Mouse (Mus musculus): ENCODE results near the gene Ralgapa2. TPM values are rescaled to one million over a fixed set of nuclear protein-coding genes. Genes with fewer than 3 reads are reported as not detected.

Gene Ralgapa2
- total and polyA plus RNA-seq, 2 experiments from 2014 or later: 7.6 to 21.7 TPM

DNA sequence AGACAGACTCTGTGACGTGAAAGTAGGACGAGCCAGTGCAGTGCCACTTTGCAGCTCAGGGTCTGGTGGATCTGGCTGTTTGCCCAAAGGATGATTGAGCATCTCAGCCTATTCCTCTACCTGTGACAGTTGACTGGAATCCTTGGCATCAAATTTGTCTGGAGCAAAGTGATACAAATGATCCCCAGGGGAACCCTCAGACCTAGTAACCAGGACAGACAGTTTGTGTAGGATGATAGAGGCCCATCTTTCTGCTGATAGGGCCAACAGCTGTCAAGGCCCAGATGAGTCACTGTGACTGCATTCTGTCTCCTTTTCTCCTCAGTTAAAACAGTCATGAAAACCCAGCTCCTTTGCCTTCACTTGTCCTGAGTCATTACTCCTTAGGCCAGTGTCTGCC, 41.6 kb upstream of the Ralgapa2 start:
- Histone ChIP-seq H3K4me1 (ENCODE audit: control insufficient read depth, insufficient read depth) (peaks cover 17% of the 10 kb centered on the region), H3K9ac (replicated peaks; ENCODE audit: low read depth, low read length) (no peak overlapping the region), H3K4me2 (ENCODE audit: low read depth, low read length) (no peak overlapping the region), H3K4me3 (ENCODE audit: low read depth, low read length) (no peak overlapping the region), H3K27me3 (ENCODE audit: control insufficient read depth, insufficient read depth, low read length) (no peaks in the 10 kb centered on the region), H3K36me3 (replicated peaks; ENCODE audit: control insufficient read depth, insufficient read depth, low read length) (no peaks in the 10 kb centered on the region), H3K27ac (ENCODE audit: low read depth) (no peak overlapping the region), H3K9me3 (replicated peaks; ENCODE audit: control insufficient read depth, low read length) (no peaks in the 10 kb centered on the region)
- TF ChIP-seq CTCF (IDR thresholded peaks at IDR 0.05; ENCODE audit: low read depth) (no peak), EP300 (IDR thresholded peaks at IDR 0.05; ENCODE audit: low read depth) (no peak)
- no peak for DNase-seq (ENCODE audit: low spot score)
- no peak for ATAC-seq (ENCODE audit: insufficient read depth, low read depth)
- 28% methylated on average over 2 of the region's 2 CpGs for WGBS

DNA sequence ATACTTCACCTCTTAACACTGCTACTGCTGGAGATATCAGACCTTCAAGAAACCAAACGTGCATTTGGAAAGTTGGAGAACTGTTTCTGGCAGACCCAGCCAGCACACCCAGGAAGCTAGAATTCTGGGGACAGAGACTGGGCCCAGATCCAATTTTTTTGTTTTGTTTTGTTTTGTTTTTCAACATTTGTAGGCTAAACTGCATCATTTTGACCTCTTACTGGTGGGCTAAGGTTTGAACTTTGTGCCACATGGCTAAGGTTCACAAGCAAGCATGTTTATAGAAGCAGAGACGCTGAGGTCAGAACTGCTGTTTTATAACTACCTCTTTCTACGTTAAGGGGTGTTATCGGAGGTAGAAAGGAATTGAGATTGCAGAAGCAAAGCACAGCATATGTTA, 39.7 kb upstream of the Ralgapa2 start:
- no peak for DNase-seq (ENCODE audit: low spot score)
- WGBS: 62% methylated on average over 4 of the region's 4 CpGs
- Histone ChIP-seq H3K9me3 (replicated peaks; ENCODE audit: control insufficient read depth, low read length) (no peaks in the 10 kb centered on the region), H3K9ac (replicated peaks; ENCODE audit: low read depth, low read length) (no peak overlapping the region), H3K27me3 (ENCODE audit: control insufficient read depth, insufficient read depth, low read length) (no peaks in the 10 kb centered on the region), H3K27ac (ENCODE audit: low read depth) (no peak overlapping the region), H3K36me3 (replicated peaks; ENCODE audit: control insufficient read depth, insufficient read depth, low read length) (no peaks in the 10 kb centered on the region), H3K4me3 (ENCODE audit: low read depth, low read length) (no peak overlapping the region), H3K4me2 (ENCODE audit: low read depth, low read length) (no peak overlapping the region), H3K4me1 (ENCODE audit: control insufficient read depth, insufficient read depth) (peaks cover 17% of the 10 kb centered on the region)
- no peak for TF ChIP-seq CTCF (IDR thresholded peaks at IDR 0.05; ENCODE audit: low read depth)
- TF ChIP-seq EP300 (IDR thresholded peaks at IDR 0.05; ENCODE audit: low read depth): no peak
- no peak for ATAC-seq (ENCODE audit: insufficient read depth, low read depth)

DNA sequence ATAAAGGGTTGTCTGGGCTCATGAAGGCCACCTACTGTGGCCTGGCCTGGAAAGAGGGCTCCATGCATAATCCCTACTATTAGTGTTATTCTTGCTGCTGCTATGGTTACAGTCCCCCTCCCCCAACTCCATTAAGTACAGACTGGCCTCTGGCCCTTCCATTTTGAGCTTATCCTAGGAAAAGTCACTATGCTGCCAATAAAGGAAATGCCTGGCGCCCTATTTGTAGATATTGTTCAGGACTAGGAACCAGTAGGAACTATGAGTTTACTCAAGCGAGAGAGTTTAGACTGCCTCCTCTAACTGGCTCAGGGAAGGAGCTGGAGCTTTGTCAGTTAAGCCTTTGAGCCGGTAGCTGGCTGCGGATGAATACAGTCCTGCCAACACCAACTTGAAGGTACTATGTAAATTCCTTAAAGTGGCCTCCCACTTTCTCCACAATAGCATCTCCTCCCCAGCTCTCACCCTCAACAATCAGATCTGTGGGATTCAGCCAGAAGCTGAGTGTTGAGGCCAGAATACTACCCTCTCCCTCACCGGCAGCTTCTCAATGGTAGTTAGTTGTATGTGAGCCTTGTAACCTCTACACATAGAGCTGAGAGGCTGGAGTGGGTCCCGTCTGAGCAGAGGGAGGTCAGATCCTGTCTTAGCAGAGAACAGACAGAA, 37.1 kb upstream of the Ralgapa2 start:
- Histone ChIP-seq H3K36me3 (replicated peaks; ENCODE audit: control insufficient read depth, insufficient read depth, low read length) (no peaks in the 10 kb centered on the region), H3K9ac (replicated peaks; ENCODE audit: low read depth, low read length) (no peak overlapping the region), H3K9me3 (replicated peaks; ENCODE audit: control insufficient read depth, low read length) (no peaks in the 10 kb centered on the region), H3K27me3 (ENCODE audit: control insufficient read depth, insufficient read depth, low read length) (no peaks in the 10 kb centered on the region), H3K4me2 (ENCODE audit: low read depth, low read length) (no peak overlapping the region), H3K27ac (ENCODE audit: low read depth) (peak overlapping the region; percentile 67), H3K4me1 (ENCODE audit: control insufficient read depth, insufficient read depth) (peaks cover 13% of the 10 kb centered on the region), H3K4me3 (ENCODE audit: low read depth, low read length) (no peak overlapping the region)
- WGBS: 24% methylated on average over 6 of the region's 6 CpGs
- ATAC-seq (ENCODE audit: insufficient read depth, low read depth): peak; percentile 68
- DNase-seq (ENCODE audit: low spot score): peak; percentile 66
- TF ChIP-seq CTCF (IDR thresholded peaks at IDR 0.05; ENCODE audit: low read depth): no peak
- TF ChIP-seq EP300 (IDR thresholded peaks at IDR 0.05; ENCODE audit: low read depth): no peak

DNA sequence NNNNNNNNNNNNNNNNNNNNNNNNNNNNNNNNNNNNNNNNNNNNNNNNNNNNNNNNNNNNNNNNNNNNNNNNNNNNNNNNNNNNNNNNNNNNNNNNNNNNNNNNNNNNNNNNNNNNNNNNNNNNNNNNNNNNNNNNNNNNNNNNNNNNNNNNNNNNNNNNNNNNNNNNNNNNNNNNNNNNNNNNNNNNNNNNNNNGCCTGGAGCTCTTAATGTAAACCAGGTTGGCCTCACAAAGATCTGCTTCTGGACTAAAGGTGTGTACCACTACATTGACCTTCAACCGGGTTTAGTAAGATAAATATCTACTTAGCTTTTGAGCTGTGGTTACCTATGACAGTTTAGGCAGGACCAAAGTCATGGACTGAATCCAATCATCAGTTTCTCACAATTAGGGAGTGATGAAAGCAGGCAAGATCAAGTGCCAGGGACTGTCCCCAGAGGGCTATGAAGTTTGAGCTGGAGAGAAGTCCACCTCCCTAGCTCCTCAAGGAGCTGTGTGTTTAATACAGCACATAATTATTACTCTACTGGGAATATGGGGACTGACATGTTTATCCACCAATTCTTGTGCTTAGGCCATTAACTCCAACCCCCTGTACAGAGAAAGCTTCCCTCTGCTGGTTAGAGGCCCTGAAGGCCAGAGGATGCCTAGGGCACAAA, 32.1 kb upstream of the Ralgapa2 start:
- H3K27me3 ChIP-seq (ENCODE audit: control insufficient read depth, insufficient read depth, low read length): no peaks in the 10 kb centered on the region
- ATAC-seq (ENCODE audit: insufficient read depth, low read depth): no peak
- no peak for DNase-seq (ENCODE audit: low spot score)
- H3K36me3 ChIP-seq (replicated peaks; ENCODE audit: control insufficient read depth, insufficient read depth, low read length): no peaks in the 10 kb centered on the region
- 58% methylated on average over 1 of the region's 1 CpGs for WGBS
- no peak overlapping the region for H3K9ac ChIP-seq (replicated peaks; ENCODE audit: low read depth, low read length)
- no peaks in the 10 kb centered on the region; the same call in 1 of the 2 replicates for H3K9me3 ChIP-seq (replicated peaks; ENCODE audit: control insufficient read depth, low read length)
- no peak overlapping the region for H3K4me3 ChIP-seq (ENCODE audit: low read depth, low read length)
- no peak overlapping the region for H3K4me2 ChIP-seq (ENCODE audit: low read depth, low read length)
- TF ChIP-seq CTCF (IDR thresholded peaks at IDR 0.05; ENCODE audit: low read depth): no peak
- TF ChIP-seq EP300 (IDR thresholded peaks at IDR 0.05; ENCODE audit: low read depth): no peak
- peaks cover 5% of the 10 kb centered on the region; the same call in 1 of the 2 replicates for H3K4me1 ChIP-seq (ENCODE audit: control insufficient read depth, insufficient read depth)
- H3K27ac ChIP-seq (ENCODE audit: low read depth): no peak overlapping the region

DNA sequence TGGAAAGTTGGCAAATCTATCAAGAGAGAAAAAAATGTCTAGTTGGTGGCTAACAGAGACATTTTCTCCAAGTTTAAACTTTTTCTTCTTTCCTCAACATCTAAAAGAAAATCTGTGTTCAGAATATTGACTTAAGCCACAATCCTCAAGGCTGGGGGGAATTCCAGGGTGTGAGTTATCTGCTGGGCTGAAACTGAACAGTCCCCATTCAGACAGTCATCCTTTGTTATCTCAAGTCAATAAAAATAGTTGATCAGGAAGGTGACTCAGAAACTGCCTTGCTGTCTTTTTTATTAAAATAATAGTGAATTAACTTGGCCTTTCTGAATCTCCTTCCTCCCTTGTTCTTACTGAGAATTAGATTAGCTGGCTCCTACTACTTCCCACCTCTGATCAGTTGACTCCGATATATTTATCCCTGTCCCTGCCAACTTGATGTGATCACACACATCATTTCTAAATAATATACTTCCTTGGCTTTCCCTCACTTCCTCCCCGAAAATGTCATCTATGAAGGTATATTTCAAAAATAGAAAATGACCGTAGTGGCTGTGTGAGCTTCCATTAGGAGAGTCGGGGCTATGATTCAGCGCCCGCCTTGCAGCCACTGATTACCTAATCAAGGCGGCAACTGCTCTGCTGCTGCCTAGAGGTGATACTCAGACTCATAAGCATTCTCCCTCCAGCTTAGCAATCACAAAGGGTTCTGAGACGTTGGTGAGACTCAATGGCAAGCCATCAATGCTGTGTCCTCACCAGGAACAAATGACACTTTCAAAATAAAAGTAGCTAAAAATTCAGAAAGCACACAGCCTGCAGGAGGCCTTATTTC, 21.2 kb upstream of the Ralgapa2 start:
- TF ChIP-seq CTCF (IDR thresholded peaks at IDR 0.05; ENCODE audit: low read depth): no peak
- TF ChIP-seq EP300 (IDR thresholded peaks at IDR 0.05; ENCODE audit: low read depth): no peak
- Histone ChIP-seq H3K4me1 (ENCODE audit: control insufficient read depth, insufficient read depth) (peaks cover 25% of the 10 kb centered on the region), H3K4me2 (ENCODE audit: low read depth, low read length) (peak overlapping the region; percentile 25; the same call in 1 of the 2 replicates), H3K4me3 (ENCODE audit: low read depth, low read length) (no peak overlapping the region), H3K36me3 (replicated peaks; ENCODE audit: control insufficient read depth, insufficient read depth, low read length) (no peaks in the 10 kb centered on the region), H3K9ac (replicated peaks; ENCODE audit: low read depth, low read length) (no peak overlapping the region), H3K27ac (ENCODE audit: low read depth) (peak overlapping the region; percentile 62), H3K9me3 (replicated peaks; ENCODE audit: control insufficient read depth, low read length) (no peaks in the 10 kb centered on the region), H3K27me3 (ENCODE audit: control insufficient read depth, insufficient read depth, low read length) (no peaks in the 10 kb centered on the region)
- DNase-seq (ENCODE audit: low spot score) (peak; percentile 54), ATAC-seq (ENCODE audit: insufficient read depth, low read depth) (peak; percentile 76)
- 11% methylated on average over 8 of the region's 8 CpGs for WGBS

Measured in heart, postnatal 0 days (tissue).